Mouse (Mus musculus) retina, postnatal 7 days (tissue): ENCODE measurements around the gene Card9.
A peak's percentile ranks its signal among the peaks of the same experiment; 100 is the strongest.

Source experiments
- DNase-seq: peaks from one replicate; pipeline ENCODE4 v3.0.0-alpha.2; 2012; ENCODE audit warnings: low read depth, low spot score

Card9 gene

GRCm38 (mm10) chr2:26362991-26363390 lies 2.3 kb upstream of the Card9 start:
- no peak for DNase-seq

- DNase-seq: no peak
Measured at GRCm38 (mm10) chr2:26359983-26360382, 735 bp downstream of the Card9 start.

- DNase-seq: no peak
Measured at GRCm38 (mm10) chr2:26358667-26359320, 1.9 kb downstream of the Card9 start.

- no peak for DNase-seq
Measured at GRCm38 (mm10) chr2:26357484-26357883, 3.2 kb downstream of the Card9 start.

GRCm38 (mm10) chr2:26356678-26357077 lies 4.0 kb downstream of the Card9 start:
- no peak for DNase-seq

GRCm38 (mm10) chr2:26356231-26356630 lies 4.5 kb downstream of the Card9 start:
- DNase-seq: no peak

- no peak for DNase-seq
Measured at GRCm38 (mm10) chr2:26354401-26354800, 6.3 kb downstream of the Card9 start.

- DNase-seq: no peak
Measured at GRCm38 (mm10) chr2:26353066-26353980, 7.4 kb downstream of the Card9 start.

GRCm38 (mm10) chr2:26352291-26352910 lies 8.3 kb downstream of the Card9 start:
- no peak for DNase-seq

- DNase-seq: peak; percentile 86
Measured at GRCm38 (mm10) chr2:26351358-26352290, 9.1 kb downstream of the Card9 start, which contains the start of gene Dnlz. Gene Dnlz (minus strand): TSS chr2:26352110.

- no peak for DNase-seq
Measured at GRCm38 (mm10) chr2:26348241-26348640, 12.5 kb downstream of the Card9 start.

- DNase-seq: no peak
Measured at GRCm38 (mm10) chr2:26342609-26343490, 17.9 kb downstream of the Card9 start.

GRCm38 (mm10) chr2:26342044-26342443 lies 18.7 kb downstream of the Card9 start:
- DNase-seq: no peak

- no peak for DNase-seq
Measured at GRCm38 (mm10) chr2:26341510-26341981, 19.2 kb downstream of the Card9 start.

GRCm38 (mm10) chr2:26339204-26339551 lies 21.5 kb downstream of the Card9 start:
- DNase-seq: no peak

- no peak for DNase-seq
Measured at GRCm38 (mm10) chr2:26338302-26339203, 22.2 kb downstream of the Card9 start.

GRCm38 (mm10) chr2:26330702-26331101 lies 30.0 kb downstream of the Card9 start:
- DNase-seq: no peak

GRCm38 (mm10) chr2:26330056-26330468 lies 30.7 kb downstream of the Card9 start:
- no peak for DNase-seq

GRCm38 (mm10) chr2:26329402-26329801 lies 31.3 kb downstream of the Card9 start:
- DNase-seq: no peak
